Mouse (Mus musculus) heart, adult 9 months (tissue): Measurements from ENCODE around the gene Serpina3i.
"Not testable (repeated sequence)": the region's sequence is repeated elsewhere in the genome, so short reads cannot be mapped to it uniquely, and the experiment has no call there.

Source experiments
- DNase-seq, 2 experiments: peaks; one replicate each; pipeline ENCODE4 v3.0.0; 2022; ENCODE audit warnings: low spot score in 2 of 2

Serpina3i gene

GRCm38 (mm10) chr12:104262863-104263262 lies at the start of gene Serpina3i:
TSS of gene Serpina3i (plus strand) at chr12:104263122.
- DNase-seq, result peak in 1 of 2 experiments; percentile 20

- no peak for DNase-seq
These were observed 49.1 kb upstream of the Serpina3i start for GRCm38 (mm10) chr12:104213689-104214444.

- no peak for DNase-seq
These were observed 48.5 kb upstream of the Serpina3i start, which contains the start of gene Serpina3f for GRCm38 (mm10) chr12:104214445-104214753. TSS of gene Serpina3f (plus strand) at chr12:104214544.

- no peak for DNase-seq
These were observed 47.7 kb upstream of the Serpina3i start for GRCm38 (mm10) chr12:104215249-104215648.

GRCm38 (mm10) chr12:104221616-104222015 lies 41.3 kb upstream of the Serpina3i start:
- no peak for DNase-seq

GRCm38 (mm10) chr12:104223690-104224089 lies 39.2 kb upstream of the Serpina3i start:
- no peak for DNase-seq

- DNase-seq, result peak; percentile 26 to 48
These were observed 38.2 kb upstream of the Serpina3i start for GRCm38 (mm10) chr12:104224598-104225300.

- DNase-seq, result no peak
These were observed 32.2 kb upstream of the Serpina3i start for GRCm38 (mm10) chr12:104230762-104231161.

- no peak for DNase-seq
These were observed 27.0 kb upstream of the Serpina3i start, which contains the start of gene Serpina3g for GRCm38 (mm10) chr12:104235915-104236314. TSS of gene Serpina3g (plus strand) at chr12:104236245.

GRCm38 (mm10) chr12:104238048-104238447 lies 24.9 kb upstream of the Serpina3i start:
- not testable (repeated sequence) for DNase-seq

GRCm38 (mm10) chr12:104243307-104243706 lies 19.6 kb upstream of the Serpina3i start:
- peak; percentile 13 to 33 for DNase-seq

- no peak for DNase-seq
These were observed 17.8 kb upstream of the Serpina3i start for GRCm38 (mm10) chr12:104245092-104245491.

GRCm38 (mm10) chr12:104245595-104245994 lies 17.3 kb upstream of the Serpina3i start:
- DNase-seq, result peak; percentile 44 to 61

- DNase-seq, result peak in 1 of 2 experiments; percentile 42
These were observed 15.3 kb upstream of the Serpina3i start for GRCm38 (mm10) chr12:104247553-104248002.

GRCm38 (mm10) chr12:104248231-104248630 lies 14.7 kb upstream of the Serpina3i start:
- no peak for DNase-seq

- no peak for DNase-seq
These were observed 1.9 kb upstream of the Serpina3i start for GRCm38 (mm10) chr12:104261041-104261440.

- DNase-seq, result no peak
These were observed 3.5 kb downstream of the Serpina3i start for GRCm38 (mm10) chr12:104266374-104266773.

GRCm38 (mm10) chr12:104278216-104279055 lies 15.5 kb downstream of the Serpina3i start:
- DNase-seq, result no peak

- DNase-seq, result no peak
These were observed 16.1 kb downstream of the Serpina3i start for GRCm38 (mm10) chr12:104279056-104279435.

GRCm38 (mm10) chr12:104283380-104283779 lies 20.5 kb downstream of the Serpina3i start:
- DNase-seq, result no peak

- no peak for DNase-seq
These were observed 25.4 kb downstream of the Serpina3i start for GRCm38 (mm10) chr12:104288336-104288735.

- DNase-seq, result no peak
These were observed 26.9 kb downstream of the Serpina3i start for GRCm38 (mm10) chr12:104289872-104290271.
